Mouse (Mus musculus): ENCODE results near the gene Slc25a27. TPM values are rescaled to one million over a fixed set of nuclear protein-coding genes. Genes with fewer than 3 reads are reported as not detected.

Gene Slc25a27
- 8.5 TPM for polyA plus RNA-seq (2015; fragmentation: Illumina TruSeq; extraction: RNeasy Lipid Tissue Mini Kit (QIAGEN cat#74804); ENCODE audit: insufficient read depth, low replicate concordance)

DNA sequence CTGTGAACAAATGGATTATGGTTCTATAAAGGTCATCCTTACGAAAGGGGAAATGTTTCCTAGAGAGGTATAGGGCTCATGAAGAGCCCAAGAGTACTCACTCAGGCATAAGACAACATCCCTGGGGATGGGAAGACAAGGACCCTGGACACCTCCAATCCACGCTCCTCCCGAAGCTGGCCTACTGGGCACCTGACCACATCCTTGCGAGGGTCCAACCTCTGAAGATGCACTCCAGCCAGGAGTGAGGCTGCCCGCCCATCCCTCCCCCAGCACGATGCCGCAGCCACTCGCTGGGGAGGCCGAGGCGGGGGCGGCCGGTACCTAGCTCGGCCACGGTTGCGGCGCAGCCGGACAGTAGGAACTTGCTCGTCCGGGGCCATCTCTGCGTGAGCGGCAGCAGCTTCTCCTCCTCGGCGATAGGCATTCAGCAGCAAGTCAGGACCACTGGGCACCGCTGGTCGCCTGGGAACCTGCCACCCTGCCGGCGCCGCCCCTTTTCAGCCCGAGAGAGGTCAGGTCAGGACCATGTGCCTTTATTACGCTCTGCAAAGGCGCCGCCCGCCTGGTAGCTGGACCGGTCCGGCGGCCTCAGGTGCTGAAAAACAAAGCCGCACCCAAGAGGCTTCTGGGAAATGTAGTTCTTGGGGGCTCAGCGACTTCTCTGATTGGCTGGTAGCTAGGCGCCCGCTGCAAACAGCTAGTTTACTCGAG, at the start of gene Slc25a27:
Gene Slc25a27, minus strand, starts transcription at position 639 of the 714 bp plus-strand sequence.

DNA sequence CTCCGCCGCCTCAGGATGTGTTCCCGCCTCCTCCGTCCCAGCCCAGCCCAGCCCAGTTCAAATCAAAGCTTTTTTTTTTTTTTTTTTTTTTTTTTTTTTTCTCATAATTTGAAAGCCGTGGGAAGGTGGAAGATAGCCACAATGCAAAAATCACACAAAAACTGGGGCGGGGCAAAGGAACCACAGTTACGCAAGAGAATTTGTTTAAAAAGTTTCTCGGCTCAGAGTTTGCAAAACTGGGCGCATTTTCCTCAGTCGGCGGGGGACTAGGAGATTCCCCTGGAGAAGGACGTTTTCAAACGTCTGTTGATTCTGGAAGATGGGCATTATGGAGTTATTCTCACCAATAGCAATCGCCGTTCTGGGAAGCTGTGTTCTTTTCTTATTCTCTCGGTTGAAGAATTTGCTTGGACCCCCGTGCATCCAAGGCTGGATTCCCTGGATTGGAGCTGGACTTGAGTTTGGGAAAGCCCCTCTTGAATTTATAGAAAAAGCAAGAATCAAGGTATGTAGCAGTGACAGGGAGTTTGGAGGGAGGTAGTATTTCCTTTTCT, 353 bp upstream of the Slc25a27 start, which contains the start of gene Cyp39a1:
Gene Cyp39a1, plus strand, starts transcription at position 136 of the 554 bp plus-strand sequence.

GRCm38 (mm10) chr17:43629496-43630426, 37.3 kb downstream of the Slc25a27 start, which contains the start of gene Tdrd6:
Gene Tdrd6, minus strand, starts transcription at chr17:43630299.

Other genes with a start within 250 kb of the Slc25a27 start
- not detected for gene Mep1a, start 164.4 kb downstream of the Slc25a27 start, polyA plus RNA-seq (2015; fragmentation: Illumina TruSeq; extraction: RNeasy Lipid Tissue Mini Kit (QIAGEN cat#74804); ENCODE audit: insufficient read depth, low replicate concordance)
- gene Ankrd66, start 123.6 kb downstream of the Slc25a27 start, polyA plus RNA-seq (2015; fragmentation: Illumina TruSeq; extraction: RNeasy Lipid Tissue Mini Kit (QIAGEN cat#74804); ENCODE audit: insufficient read depth, low replicate concordance) = 0.86 TPM
- 100 TPM for gene Pla2g7, start 99.1 kb downstream of the Slc25a27 start, polyA plus RNA-seq (2015; fragmentation: Illumina TruSeq; extraction: RNeasy Lipid Tissue Mini Kit (QIAGEN cat#74804); ENCODE audit: insufficient read depth, low replicate concordance)
- gene Tdrd6, start 36.9 kb downstream of the Slc25a27 start, polyA plus RNA-seq (2015; fragmentation: Illumina TruSeq; extraction: RNeasy Lipid Tissue Mini Kit (QIAGEN cat#74804); ENCODE audit: insufficient read depth, low replicate concordance) = 0.26 TPM
- 13.7 TPM for gene Cyp39a1, start 211 bp upstream of the Slc25a27 start, polyA plus RNA-seq (2015; fragmentation: Illumina TruSeq; extraction: RNeasy Lipid Tissue Mini Kit (QIAGEN cat#74804); ENCODE audit: insufficient read depth, low replicate concordance)
- 3.9 TPM for gene Rcan2, start 134.1 kb upstream of the Slc25a27 start, polyA plus RNA-seq (2015; fragmentation: Illumina TruSeq; extraction: RNeasy Lipid Tissue Mini Kit (QIAGEN cat#74804); ENCODE audit: insufficient read depth, low replicate concordance)